Mouse (Mus musculus) midbrain, embryonic 11.5 days (tissue): ENCODE data around the gene Angptl6. TPM values are rescaled to one million over a fixed set of nuclear protein-coding genes. Genes with fewer than 3 reads are reported as not detected.

Experiments
- ATAC-seq: fragments of 200-750 bp; cut with Nextera tagmentation; 2 replicates; pipeline ENCODE4 v1.8.0; 2017; ENCODE audit warnings: moderate TSS enrichment, moderate library complexity; ENCODE audit not compliant: low FRiP score
- DNase-seq: peaks from one replicate; pipeline ENCODE4 v3.0.0; 2015; ENCODE audit warnings: low spot score; ENCODE audit errors: missing footprints
- H3K27ac ChIP-seq: fragments of 300-500 bp; sonication (generic); 2 replicates; pipeline ENCODE4 v1.5.1; 2014; ENCODE audit warnings: low read depth, low read length
- H3K27me3 ChIP-seq: fragments of 300-500 bp; sonication (generic); 2 replicates; pipeline ENCODE4 v1.6.1; 2014; ENCODE audit warnings: mild to moderate bottlenecking, low read length, moderate library complexity, mixed read lengths; ENCODE audit not compliant: control insufficient read depth, insufficient read depth
- H3K36me3 ChIP-seq: fragments of 300-500 bp; sonication (generic); 2 replicates; pipeline ENCODE4 v1.6.1; 2014; ENCODE audit warnings: mild to moderate bottlenecking, low read length, moderate library complexity, mixed read lengths; ENCODE audit not compliant: control insufficient read depth, insufficient read depth
- H3K4me1 ChIP-seq: fragments of 300-500 bp; sonication (generic); 2 replicates; pipeline ENCODE4 v1.6.1; 2014; ENCODE audit warnings: low read length; ENCODE audit not compliant: control insufficient read depth, insufficient read depth
- H3K4me2 ChIP-seq: fragments of 300-500 bp; sonication (generic); 2 replicates; pipeline ENCODE4 v1.6.1; 2014; ENCODE audit warnings: mild to moderate bottlenecking, moderate library complexity
- H3K4me3 ChIP-seq: fragments of 300-500 bp; sonication (generic); 2 replicates; pipeline ENCODE4 v1.5.1; 2014; ENCODE audit warnings: low read depth, low read length
- H3K9ac ChIP-seq: fragments of 300-500 bp; sonication (generic); 2 replicates; pipeline ENCODE4 v1.6.1; 2014; ENCODE audit warnings: low read length
- H3K9me3 ChIP-seq: fragments of 300-500 bp; sonication (generic); 2 replicates; pipeline ENCODE4 v1.6.1; 2016; ENCODE audit warnings: low read length; ENCODE audit not compliant: control insufficient read depth
- WGBS: fragments of 180-500 bp; shearing (Covaris S2); extraction: QIAGEN DNeasy Blood & Tissue Kit; methylation state at CpG from one replicate; pipeline ENCODE4 v1.1.7; 2014; 5-methylcytosine and 5-hydroxymethylcytosine counted together
- polyA plus RNA-seq: library from polyadenylated mRNA; unstranded; fragments of >200 nt; fragmentation: Nextera tagmentation; extraction: Ambion mirVana; gene quantifications from 2 replicates; pipeline ENCODE4 v1.2.1, GENCODE M21; 2014

Angptl6 gene
- polyA plus RNA-seq, 1 experiment from 2014 or later: 6.1 TPM

DNA sequence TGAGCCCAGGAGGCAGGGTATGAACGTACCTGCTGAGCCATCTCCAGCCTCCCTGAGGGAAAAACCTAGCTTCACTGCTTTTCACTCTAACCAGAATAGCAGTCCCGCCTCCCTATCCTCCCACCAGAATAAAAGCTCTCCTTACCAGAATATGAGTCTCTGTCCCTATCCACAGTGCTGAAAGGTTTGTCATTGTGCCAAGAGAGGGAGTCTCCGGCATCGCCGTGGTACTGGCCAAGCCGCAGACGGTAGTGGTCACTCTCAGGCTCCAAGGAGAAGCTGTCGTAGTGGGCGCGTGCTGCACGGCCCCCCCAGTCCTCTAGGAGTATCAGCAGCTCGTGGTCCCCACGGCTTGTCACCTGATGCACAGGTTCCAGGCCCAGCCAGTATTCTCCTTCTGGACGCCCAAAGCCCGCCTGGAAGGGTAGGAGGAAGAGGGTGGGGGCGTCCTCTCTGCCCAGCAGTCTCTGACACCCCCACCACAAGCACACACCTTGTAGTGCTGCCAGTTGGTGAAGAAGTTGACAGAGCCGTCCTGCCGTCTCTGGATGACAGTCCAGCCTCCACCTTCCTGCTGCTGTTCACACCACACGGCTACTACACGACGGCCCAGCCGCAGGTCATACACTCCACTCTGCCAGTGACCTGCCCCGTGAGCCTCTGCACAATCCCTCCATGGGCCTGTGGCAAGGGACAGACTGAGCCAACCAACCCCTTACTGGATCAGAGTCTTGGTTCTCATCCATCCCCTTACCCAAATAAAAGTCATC is 4.3 kb downstream of the Angptl6 start:
- 72% methylated on average over 23 of the region's 23 CpGs for WGBS

DNA sequence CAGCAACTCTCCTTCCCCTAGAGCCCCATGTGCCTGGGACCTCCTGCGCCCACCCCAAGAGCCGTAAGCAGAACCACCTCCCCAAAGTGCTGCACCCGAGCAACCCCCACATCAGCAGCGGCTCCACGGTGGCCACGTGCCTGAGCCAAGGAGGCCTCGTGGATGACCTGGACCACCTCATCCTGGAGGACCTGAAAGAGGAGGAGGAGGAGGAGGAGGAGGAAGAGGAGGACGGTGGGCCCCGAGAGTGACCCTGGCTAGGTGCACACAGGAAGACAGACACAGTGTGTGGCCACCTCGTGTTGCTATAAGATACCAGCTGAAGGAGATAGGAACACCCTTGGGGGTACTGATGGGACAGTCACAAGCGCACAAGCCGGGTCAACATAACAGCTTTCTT is 6.0 kb downstream of the Angptl6 start:
- DNase-seq (no peak), ATAC-seq (no peak)
- no peak overlapping the region for H3K4me3 ChIP-seq
- peaks cover 20% of the 10 kb centered on the region for H3K27me3 ChIP-seq
- H3K36me3 ChIP-seq: no peaks in the 10 kb centered on the region
- no peak overlapping the region for H3K27ac ChIP-seq
- H3K4me1 ChIP-seq: peaks cover 5% of the 10 kb centered on the region
- WGBS: 87% methylated on average over 12 of the region's 12 CpGs
- no peak overlapping the region for H3K4me2 ChIP-seq
- H3K9me3 ChIP-seq: no peaks in the 10 kb centered on the region
- no peak overlapping the region for H3K9ac ChIP-seq

More for the DNA sequence above, 4.3 kb downstream of the Angptl6 start:
- peaks cover 5% of the 10 kb centered on the region for H3K4me1 ChIP-seq
- H3K9me3 ChIP-seq: no peaks in the 10 kb centered on the region
- H3K4me2 ChIP-seq: no peak overlapping the region
- H3K36me3 ChIP-seq: no peaks in the 10 kb centered on the region
- DNase-seq (peak; percentile 79), ATAC-seq (no peak)
- H3K27ac ChIP-seq: no peak overlapping the region
- peaks cover 4% of the 10 kb centered on the region; the same call in 1 of the 2 replicates for H3K27me3 ChIP-seq
- H3K4me3 ChIP-seq: no peak overlapping the region
- H3K9ac ChIP-seq: no peak overlapping the region

DNA sequence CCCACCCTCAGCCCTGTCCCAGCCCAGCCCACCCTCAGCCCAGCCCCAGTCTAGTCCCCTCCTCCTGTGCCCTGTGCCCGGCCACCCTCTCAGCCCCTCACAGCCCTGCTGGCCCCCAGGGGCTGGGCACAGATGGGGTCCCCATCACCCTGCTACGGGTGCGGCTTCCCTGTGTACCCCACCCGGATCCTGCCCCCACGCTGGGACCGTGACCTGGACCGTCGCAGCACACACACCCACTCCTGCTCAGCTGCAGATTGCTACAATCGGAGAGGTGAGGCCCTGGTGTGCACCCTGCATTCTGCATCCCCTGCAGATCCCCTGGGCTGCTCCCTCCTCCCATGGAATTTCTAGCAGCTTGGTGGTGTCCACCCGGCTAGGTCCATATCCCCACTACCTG is 6.5 kb downstream of the Angptl6 start:
- WGBS: 93% methylated on average over 9 of the region's 10 CpGs
- no peak for ATAC-seq
- peaks cover 5% of the 10 kb centered on the region for H3K4me1 ChIP-seq
- no peaks in the 10 kb centered on the region for H3K36me3 ChIP-seq
- no peak overlapping the region for H3K27ac ChIP-seq
- peak; percentile 75 for DNase-seq
- H3K27me3 ChIP-seq: peaks cover 24% of the 10 kb centered on the region
- no peak overlapping the region for H3K9ac ChIP-seq
- no peak overlapping the region for H3K4me3 ChIP-seq
- no peaks in the 10 kb centered on the region for H3K9me3 ChIP-seq
- H3K4me2 ChIP-seq: no peak overlapping the region

DNA sequence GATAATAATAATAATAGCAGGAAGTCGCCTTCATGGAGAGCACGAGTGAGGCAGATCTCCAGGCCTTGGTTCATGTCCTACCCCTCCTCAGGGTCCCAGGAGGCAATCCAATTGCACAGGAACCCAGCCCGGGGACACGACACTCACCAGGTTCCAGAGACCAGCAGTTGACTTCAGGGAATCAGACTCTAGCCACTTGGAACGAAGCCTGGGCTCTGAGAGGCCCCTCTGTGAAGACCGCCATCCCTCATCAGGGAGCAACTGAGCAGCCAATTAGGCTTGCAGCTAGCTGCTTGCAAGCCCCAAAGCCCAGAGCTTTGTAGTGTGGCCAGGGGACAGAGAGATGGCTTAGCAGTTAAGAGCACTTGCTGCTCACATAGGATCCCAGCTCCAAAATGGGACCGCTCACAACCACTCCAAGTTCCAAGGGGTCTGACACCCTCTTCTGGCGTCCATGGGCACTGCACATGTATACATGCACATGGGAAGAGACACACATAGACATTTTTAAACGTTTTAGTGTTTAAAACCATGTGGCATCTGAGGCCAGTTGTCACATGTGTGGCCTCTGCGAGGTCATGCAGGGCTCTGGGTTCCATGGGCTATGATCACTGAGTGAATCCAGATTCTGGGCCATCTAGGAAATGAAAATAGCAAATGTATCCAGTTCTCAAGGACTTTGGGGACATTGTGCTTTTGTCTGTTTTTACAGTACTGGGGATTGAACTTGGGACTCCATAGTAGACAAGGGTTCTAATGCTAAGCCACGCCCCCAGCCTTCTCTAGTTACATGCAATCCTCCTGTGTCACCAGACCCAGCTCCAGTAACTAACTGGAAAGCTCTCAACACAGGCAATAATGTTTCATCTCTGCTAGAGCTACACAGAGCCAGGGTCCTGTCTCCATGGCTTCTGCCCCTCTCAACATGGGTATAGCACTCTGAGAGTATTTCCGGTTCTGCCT is 9.0 kb downstream of the Angptl6 start:
- H3K9ac ChIP-seq: no peak overlapping the region
- no peaks in the 10 kb centered on the region for H3K9me3 ChIP-seq
- H3K4me2 ChIP-seq: no peak overlapping the region
- WGBS: 76% methylated on average over 12 of the region's 12 CpGs
- no peak overlapping the region for H3K27ac ChIP-seq
- no peaks in the 10 kb centered on the region for H3K4me1 ChIP-seq
- H3K36me3 ChIP-seq: no peaks in the 10 kb centered on the region
- H3K27me3 ChIP-seq: peaks cover 24% of the 10 kb centered on the region
- DNase-seq (no peak), ATAC-seq (no peak)
- H3K4me3 ChIP-seq: no peak overlapping the region

DNA sequence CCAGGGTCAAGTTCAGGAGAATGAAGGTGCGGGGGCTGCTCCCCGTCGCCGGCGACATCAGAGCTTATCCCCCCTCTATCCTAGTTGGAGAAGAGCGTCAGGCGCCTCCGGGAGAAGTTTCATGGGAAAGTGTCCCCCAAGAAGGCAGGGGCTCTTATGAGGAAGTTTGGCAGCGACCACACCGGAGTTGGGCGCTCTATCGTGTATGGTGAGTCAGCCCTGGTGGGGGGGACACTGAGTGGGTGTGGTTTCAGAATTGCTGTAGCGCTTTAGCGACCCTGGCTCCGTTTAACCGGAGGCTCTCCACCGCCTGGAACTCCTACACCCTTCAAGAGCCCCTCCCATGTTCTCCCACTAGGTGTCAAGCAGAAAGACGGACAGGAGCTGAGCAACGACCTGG is 10.3 kb downstream of the Angptl6 start:
- DNase-seq (no peak), ATAC-seq (no peak)
- H3K36me3 ChIP-seq: no peaks in the 10 kb centered on the region
- WGBS: 8% methylated on average over 19 of the region's 19 CpGs
- H3K4me1 ChIP-seq: no peaks in the 10 kb centered on the region
- no peak overlapping the region for H3K4me2 ChIP-seq
- H3K4me3 ChIP-seq: no peak overlapping the region
- H3K27me3 ChIP-seq: peaks cover 24% of the 10 kb centered on the region
- no peak overlapping the region for H3K27ac ChIP-seq
- H3K9me3 ChIP-seq: no peaks in the 10 kb centered on the region
- no peak overlapping the region for H3K9ac ChIP-seq

DNA sequence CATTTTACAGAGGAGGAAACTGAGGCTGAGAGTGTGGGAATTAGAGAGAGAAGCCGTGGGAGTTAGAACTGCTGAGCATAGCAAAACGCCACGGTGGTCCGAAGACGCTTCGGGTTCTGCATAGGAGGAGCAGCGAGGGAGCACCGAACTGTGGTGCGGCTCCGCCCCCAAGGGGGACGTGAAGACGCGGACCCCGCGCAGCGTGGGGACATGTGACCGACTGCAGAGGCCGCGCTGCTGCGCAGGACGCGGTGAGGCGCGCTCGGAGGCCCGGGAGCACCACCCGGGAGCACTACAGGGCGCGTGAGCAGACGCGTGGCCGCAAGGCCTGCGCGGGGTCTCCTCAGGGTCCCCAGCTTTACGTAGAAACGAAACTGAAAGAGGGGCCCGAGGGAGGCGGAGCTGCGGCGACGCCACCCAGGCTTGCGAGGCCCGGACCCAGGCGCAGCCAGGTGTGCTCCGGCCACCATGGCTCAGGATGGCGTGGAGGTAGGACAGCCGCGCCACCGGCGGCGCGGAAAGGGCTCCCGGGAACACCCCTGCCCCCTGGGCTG is 11.0 kb downstream of the Angptl6 start, which contains the start of gene A230050P20Rik:
Gene A230050P20Rik (plus strand): TSS at position 195 of the 554 bp plus-strand sequence.
- Histone ChIP-seq H3K27ac (no peak within 1 kb of the TSS), H3K36me3 (no peaks in the 10 kb centered on the region), H3K27me3 (peaks cover 24% of the 10 kb centered on the region), H3K4me2 (no peak within 1 kb of the TSS), H3K9me3 (no peaks in the 10 kb centered on the region), H3K4me1 (no peaks in the 10 kb centered on the region), H3K4me3 (peak within 1 kb of the TSS; percentile 14; the same call in 1 of the 2 replicates), H3K9ac (no peak within 1 kb of the TSS)
- ATAC-seq: no peak
- 10% methylated on average over 53 of the region's 53 CpGs for WGBS
- DNase-seq: peak; percentile 88

DNA sequence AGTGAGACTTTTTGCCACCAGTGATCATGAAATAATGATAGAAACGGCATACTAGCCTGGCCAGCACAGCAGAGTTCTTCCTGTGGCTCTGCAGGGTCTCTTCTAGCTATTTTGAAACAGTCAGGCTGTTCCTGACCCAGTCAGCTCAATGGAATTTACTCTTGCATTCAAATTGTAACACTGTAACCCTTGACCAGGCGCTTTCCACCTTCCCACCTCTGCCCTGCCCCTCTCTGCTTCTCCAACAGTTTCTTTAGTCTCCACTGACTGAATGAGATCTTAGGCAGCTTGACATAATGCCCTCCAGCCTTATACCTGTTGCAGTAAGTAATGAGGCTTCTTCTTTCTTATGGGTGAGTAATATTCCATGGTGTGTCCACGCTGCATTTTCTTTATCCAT is 12.6 kb downstream of the Angptl6 start:
- no peak overlapping the region for H3K9ac ChIP-seq
- no peaks in the 10 kb centered on the region for H3K4me1 ChIP-seq
- H3K27me3 ChIP-seq: peaks cover 24% of the 10 kb centered on the region
- no peaks in the 10 kb centered on the region for H3K36me3 ChIP-seq
- WGBS: 61% methylated on average over 3 of the region's 3 CpGs
- no peak for ATAC-seq
- H3K9me3 ChIP-seq: no peaks in the 10 kb centered on the region
- H3K27ac ChIP-seq: no peak overlapping the region
- no peak overlapping the region for H3K4me3 ChIP-seq
- DNase-seq: no peak
- H3K4me2 ChIP-seq: no peak overlapping the region

DNA sequence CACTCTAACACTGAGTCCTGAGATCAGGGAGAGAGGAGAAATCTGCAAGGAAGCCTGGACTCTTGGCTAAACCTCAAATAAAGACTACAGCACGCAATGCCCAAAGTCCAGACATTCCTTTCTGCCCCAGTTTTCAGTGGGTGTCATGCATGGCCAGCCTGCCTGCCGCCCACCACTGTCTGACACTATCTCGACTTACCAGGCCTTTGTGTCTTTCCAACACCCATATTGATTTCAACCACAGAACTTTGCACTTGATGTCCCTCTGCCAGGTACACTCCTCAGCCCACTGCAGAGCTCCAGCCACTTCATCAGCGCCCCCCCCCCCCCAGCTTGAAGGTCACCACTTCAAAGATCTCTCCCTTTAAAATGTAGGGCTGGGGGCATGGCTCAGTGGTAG is 17.3 kb downstream of the Angptl6 start:
- H3K9me3 ChIP-seq: no peaks in the 10 kb centered on the region
- no peak overlapping the region for H3K4me3 ChIP-seq
- H3K27me3 ChIP-seq: no peaks in the 10 kb centered on the region
- no peak for DNase-seq
- no peak overlapping the region for H3K4me2 ChIP-seq
- no peak for ATAC-seq
- 51% methylated on average over 4 of the region's 4 CpGs for WGBS
- H3K27ac ChIP-seq: no peak overlapping the region
- H3K9ac ChIP-seq: no peak overlapping the region
- no peaks in the 10 kb centered on the region for H3K4me1 ChIP-seq
- H3K36me3 ChIP-seq: no peaks in the 10 kb centered on the region
